Mouse (Mus musculus) megakaryocyte progenitor cell, adult 5-6 weeks (primary cell): ENCODE results near the gene Polr2m. TPM values are rescaled to one million over a fixed set of nuclear protein-coding genes. Genes with fewer than 3 reads are reported as not detected.
"Not testable (repeated sequence)": the region's sequence is repeated elsewhere in the genome, so short reads cannot be mapped to it uniquely, and the experiment has no call there.

Experiments
- ATAC-seq: replicated peaks from 2 replicates; pipeline ENCODE4 v1.8.0; 2016; ENCODE audit warnings: mild to moderate bottlenecking, moderate TSS enrichment, inconsistent platforms; ENCODE audit not compliant: poor library complexity
- total RNA-seq, 2 experiments: library from RNA; stranded (forward) in 1 of 2; stranded (reverse) in 1 of 2; fragments of 157-497, 149-512 nt in 1 of 2; fragments of 200-1000 nt in 1 of 2; gene quantifications; 2 replicates each; pipeline versions ENCODE4 v1.2.3 to v1.2.4; 2015 to 2017

Polr2m gene
- 92.6 and 99.8 TPM in 2 replicates for total RNA-seq (2015)
- 131 and 144 TPM in 2 replicates for total RNA-seq (2017)

DNA sequence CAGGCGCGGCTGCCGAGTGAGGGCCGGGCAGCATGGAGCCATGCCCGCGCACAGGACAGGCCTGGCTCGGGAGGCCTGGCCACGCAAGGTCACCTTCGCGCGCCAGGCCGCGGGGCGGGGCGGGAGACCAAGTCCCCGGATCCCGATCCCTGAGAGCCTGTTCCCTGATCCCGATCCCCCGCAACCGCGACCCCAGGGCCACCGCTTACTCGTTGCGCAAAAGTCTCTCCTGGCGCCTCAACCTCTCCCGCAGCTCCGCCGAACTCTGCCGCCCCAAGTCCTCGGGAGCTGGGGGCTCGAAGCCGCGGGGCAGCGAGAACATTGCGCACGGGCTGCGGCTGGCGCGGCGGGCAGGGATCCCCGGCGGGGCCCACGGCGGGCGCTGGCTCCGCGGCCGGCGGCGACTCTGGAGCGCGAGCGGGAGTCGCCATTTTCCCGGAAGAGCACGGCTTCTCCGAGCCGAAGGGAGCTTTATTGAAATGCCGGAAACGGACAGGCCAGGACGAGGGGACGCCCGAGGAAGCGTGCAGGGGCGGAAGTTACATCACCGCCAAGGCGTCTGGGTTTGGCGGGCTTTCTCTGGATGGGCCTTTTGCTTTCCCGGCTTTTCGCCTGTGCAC, at the start of gene Polr2m:
Gene Polr2m (minus strand): TSS at position 461 of the 620 bp plus-strand sequence.
- peak; percentile 99 for ATAC-seq

DNA sequence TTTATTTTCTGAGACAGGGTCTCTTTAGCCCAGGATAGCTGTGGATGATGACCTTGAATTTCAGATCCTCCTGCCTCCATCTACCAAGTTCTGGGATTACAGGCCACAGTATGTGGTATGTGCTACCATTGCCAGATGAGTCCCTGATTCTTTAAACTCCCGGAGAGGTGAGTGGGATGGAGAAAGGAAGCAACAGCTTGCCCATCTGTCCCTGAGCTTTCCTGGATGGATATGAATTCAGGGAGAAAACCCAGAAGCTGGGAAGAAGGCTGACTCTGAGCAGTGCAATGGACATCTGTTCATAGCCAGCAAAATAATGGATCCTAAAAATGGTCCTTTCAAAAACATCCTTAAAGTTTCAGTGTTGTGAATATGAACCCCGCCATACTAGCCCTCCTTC, 49.3 kb upstream of the Polr2m start:
- no peak for ATAC-seq

DNA sequence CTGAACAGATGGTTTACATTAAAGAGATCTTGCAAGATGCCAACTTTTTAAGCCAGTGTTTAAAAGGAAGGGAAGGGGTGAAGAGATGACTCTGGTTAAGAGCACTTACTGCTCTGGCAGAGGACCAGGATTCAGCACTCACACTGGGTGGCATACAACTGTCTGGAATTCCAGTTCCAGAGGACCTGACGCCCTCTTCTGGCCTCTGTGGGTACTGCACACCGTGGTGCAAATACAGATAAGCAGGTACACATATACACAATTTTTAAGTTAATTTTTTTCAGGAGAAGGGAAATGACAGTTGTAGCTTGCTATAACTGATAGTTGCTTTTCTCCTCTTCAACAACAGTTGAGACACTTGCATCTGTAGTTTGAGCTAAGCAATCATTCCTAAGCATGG, 44.2 kb upstream of the Polr2m start:
- ATAC-seq = no peak

DNA sequence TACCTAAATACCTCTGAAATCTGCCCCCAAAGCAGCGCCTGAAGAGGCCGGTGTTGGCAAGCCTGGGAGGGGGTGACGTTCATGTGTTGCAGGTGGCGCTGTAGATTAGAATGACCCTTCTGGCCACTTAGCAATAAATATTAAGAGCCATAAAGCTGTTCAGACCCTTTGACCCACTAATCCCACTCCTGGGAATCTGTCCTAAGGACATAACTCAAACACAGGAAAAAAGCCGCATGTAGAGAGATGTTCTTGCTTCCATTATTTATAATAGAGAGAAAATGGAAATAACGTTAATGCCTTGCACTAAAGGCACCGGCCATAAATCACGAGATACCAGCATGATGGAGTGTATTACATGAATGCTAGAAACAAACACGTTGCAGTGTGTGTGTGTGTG, 41.7 kb upstream of the Polr2m start:
- no peak for ATAC-seq

DNA sequence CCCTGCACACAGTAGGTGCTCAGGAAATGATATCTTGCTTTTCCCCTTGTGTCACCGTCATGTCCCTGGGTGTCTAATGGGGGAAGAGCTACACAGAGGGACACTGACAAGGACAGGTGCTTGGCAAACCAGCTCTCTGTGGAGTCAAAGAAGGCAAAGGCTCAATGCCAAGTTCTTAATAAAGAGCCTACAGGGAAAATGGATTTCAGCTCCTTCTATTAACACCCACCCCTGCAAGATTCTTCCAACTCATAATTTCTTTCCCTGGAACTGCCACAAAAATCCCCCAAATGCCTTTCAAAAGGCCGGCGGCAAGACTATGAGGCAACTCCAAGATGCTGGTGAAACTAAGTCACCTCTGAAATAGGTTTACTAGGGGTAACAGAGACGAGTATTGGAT, 38.2 kb upstream of the Polr2m start:
- no peak for ATAC-seq

DNA sequence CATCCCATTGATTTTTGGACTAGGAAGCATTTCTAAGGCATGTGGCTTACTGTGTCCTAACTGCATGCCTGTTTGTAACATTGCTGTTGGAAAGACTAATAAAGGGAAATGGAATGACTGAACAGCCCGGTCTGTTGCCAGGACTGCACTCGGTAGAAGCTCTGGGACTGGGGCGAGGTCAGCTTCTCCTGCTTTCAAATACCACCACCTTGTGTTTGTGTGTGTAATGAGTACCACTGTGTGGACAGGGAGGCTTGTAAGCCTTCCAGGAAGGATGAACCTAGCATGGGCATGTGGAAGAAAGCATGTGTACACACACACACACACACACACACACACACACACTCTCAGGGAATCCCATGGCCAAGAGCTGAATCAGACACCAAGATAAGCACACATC, 34.1 kb upstream of the Polr2m start:
- ATAC-seq = no peak

DNA sequence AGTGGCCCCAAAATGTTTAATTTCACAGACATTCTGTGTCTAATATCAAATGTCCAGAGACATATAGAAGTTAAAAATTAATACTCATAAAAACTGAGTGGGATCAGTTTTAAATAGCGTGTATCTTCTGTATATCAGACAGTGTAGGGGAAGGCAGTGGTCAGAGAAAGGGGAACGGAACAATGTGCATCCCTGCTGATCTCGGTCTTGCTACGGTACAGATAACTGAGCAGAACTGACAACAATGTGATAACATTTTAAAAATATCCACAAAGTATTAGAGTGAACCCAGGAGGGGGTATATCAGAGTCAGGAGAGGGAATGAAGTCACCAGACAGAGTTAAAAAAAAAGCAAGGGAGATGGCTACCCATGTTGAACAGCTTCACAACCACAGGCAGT, 31.8 kb upstream of the Polr2m start:
- ATAC-seq = no peak

DNA sequence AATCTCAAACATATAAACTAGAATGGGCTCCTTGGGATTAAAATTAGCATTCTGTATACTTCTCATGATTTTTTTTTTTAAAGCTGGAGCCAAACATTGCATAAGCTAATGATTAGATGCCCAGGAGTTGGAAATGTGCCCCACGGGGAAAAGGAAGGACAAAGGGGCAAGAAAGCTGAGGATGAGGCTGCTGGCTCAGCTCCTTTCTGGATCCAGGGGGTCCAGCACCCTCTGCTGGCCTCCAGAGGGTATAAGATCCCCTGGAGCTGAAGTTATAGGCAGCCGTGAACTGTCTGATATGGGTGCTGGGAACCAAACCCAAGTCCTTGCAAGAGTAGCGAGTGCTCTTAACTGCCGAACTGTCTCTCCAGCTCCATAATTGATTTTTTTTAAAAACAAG, 30.1 kb upstream of the Polr2m start:
- ATAC-seq = no peak

DNA sequence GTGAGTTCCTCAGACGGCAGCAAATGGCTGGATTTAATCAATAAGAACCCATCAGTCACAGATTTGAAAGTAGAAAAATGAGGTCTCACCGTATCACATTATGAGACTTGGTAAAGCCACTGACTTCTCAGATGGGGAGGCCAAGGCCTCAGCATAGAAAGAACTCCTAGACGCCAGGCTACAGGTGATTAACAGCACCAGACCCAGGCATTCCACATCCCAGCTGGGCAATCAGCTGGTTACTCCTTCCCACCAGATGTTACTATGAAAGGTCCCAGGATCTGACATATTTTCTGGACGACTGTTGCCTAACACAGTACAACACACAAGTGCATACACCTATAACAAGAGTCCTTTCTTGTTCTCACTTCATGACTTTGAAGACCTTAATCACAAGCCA, 27.8 kb upstream of the Polr2m start:
- no peak for ATAC-seq

DNA sequence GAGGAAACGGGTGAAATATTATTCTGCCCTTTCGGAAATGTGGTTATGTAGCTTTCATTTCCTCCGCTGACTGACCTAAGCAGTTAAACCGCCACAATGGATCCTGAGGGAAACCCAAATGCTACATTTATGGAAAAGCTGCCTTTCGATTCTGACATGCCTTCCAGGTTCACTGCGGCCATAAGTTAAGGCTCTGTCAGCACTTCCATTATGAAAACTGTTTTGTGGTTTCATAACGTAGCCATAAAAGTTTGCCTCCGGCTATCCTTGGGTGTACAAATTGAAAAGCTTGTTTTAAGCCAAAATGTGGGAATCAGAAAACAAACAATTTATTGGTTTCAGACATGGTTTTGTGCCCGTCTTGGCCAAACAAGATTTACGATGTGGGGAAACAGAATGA, 27.2 kb upstream of the Polr2m start:
- ATAC-seq = no peak

DNA sequence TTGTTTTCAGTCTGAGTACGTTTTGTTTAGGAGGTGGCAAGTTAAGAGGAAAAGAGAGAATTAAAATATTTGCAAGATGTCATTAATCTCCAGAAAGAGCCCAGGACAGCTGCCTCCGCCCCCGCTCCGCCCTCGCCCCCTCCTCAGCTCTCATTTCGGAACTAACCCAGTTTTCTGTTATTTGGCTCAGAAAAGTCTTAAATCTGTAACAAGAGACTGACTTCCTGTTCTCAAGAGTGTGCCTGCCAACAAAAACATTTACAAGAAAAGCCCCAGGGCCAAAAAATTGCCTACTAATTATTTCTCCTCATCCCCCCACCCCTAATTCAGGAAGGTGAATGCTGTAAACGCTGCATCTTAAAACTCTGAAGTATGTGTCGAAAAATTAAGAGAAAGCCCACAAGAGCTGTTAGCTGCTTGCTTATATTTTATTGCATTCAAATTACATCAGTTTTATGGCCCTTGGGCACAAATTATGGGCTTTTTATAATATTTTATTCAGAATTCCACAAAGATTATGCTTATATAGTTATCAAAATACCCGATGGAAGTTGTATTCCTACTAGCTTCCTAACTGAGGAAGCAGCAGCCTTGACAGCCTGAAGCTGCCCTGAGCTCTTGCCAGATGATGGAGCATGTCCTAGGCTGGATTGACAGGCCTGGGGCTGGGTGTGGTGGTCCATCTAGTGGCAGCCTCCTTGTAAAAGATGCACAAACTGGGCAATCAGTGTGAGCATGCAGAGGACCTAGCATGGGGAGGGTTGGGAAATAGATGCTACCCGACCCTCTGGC, 12.9 kb upstream of the Polr2m start:
- no peak for ATAC-seq

DNA sequence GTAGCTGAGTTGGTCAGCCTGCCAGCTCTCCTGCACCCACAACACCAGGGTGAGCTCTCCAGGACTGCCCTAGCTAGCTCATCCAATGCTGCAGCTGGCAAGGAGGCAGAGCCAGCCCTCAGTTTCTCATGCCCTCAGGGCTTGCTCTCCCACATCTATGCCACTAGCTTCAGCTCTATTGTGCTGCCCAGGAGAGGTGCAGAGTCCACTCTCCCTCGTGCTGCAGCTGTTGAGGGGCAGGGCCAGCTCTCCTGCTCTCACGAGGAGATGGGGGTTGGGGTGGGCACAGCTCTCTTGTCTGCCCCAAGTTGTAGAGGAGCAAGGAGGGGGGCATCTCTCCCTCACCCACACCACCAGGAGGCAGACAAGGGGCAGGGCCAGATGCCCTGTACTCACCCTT, 10.9 kb upstream of the Polr2m start:
- no peak for ATAC-seq

DNA sequence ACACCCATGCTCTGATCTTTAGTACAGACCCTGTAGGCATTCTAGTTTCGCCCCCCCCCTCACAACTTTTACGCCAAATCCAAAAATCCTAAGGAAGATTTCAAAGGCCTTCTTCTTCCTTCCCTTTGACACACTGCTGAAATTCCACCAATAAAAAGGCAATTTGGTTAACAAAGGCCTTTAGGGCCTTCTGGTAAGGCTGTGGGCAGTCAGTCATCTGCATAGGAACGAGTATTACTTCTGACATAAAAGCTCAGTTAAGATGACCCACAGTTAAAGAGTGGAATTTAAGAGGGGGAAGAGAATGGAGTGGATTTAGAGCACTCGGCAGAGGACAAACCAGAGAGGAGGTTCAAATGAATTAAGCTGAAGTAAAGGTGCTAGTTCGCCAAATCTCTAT, 8.0 kb upstream of the Polr2m start:
- no peak for ATAC-seq

DNA sequence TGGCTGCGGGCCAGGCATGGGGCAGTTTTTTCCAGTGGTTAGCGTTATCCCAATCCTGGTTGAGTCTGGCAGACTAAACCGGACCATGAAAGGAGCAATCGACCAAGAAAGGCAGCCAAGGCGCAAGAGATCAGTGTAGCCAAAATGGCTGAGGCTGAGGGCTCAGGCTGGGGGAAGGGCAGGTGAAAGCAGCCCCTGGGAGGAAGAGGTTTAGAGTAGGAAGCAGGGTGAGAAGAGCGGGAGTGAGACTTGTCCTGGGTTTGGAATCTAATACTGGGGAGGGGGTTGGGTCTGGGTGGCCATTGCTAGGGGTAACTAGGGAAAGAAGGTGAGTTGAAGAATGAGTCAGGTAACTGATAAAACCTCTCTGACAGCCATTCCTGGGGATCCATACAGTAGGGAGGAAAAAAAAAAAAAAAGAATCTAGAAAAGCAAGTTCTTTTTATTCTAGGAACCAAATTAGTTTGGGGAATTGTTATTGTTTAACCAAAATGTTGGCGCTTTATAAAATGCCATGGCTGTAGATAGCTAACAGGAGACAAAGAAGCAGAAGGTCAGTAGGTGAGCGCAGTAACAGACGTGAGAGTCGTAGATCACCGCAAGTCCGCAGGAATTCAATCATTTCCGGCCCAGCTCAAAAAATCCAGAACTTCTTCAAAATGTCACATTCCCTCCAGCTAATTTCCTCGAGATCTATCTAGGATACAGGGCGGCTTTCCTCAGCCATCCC, 6.7 kb upstream of the Polr2m start:
- ATAC-seq = no peak

DNA sequence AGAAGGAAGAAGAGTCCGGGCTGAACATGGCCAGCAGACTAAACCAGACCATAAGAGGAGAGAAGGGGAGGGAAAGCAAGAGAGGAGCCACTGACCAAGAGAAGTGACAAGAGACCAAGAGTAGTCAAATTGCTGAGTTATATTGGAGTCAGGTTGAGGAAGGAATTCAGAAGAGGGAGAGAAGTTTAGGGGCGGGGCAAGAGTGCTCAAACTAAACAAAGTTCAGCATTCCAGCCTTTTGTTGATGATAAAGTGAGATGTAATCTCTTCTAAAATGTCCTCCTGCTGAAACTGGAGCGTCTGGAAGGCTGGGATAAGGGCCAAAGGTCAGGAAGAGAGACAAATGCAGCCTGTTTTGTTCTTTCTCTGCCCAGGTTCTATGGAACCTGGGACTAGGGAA, 4.3 kb upstream of the Polr2m start:
- no peak for ATAC-seq

DNA sequence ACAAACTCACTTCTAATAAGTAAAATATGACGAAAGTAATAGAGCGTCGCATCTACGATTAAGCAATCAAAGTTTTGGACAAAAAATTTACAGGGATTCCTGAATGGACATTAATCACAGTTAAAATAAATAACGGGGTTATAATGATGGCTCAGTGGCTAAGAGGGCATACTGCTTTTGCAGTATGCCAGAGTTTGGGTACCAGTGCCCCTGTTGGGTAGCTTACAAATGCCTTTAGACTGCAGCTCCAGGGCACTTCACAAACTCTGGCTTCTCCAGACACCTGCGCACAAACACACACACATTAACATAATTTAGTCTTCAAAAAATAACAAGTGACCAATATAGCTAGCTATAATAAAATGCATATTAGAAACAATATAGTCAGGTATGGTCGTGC, 392 bp upstream of the Polr2m start:
- ATAC-seq = no peak

DNA sequence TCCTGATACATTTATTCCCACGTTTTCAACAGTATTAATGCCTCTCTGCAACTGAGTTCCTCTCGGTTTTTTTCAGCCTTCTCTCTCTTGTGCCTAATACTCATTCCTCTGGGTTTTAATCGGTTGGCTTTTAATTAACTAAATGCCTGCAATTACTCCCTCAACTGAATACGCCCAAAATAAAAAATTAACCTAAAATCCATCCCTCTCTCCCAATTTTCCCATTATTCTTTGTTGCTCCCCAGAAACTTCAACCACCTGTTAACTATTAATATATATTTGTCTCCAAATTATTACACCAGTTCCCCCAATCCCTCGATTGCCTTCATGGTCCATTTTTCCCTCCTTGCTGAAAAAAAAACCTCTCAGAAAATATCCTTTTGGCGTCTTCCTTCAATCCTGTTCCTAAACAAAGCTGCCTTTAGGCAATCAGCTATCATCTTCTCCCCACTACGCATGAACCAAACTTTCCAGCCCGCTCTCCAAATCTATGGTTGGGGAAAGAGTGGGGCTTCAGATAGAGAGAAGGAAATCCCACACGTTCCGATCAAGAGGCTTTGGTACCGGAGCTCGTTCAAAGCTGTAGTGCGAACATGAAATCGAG, 762 bp downstream of the Polr2m start:
- ATAC-seq = no peak

DNA sequence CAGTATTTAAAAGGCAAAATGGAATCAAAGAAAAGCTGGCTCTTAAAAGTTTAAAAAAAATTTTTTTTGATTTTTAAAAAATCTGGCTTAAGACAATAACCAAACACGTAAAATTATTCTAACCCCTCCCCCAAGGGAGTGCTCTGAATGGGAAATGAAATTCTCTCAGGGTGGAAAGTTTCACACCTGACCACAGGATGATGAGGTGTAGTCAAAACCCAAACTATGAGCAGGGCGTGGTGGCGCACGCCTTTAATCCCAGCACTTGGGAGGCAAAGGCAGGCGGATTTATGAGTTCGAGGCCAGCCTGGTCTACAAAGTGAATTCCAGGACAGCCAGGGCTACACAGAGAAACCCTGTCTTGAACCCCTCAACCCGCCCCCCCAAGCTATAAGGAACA, 1.9 kb downstream of the Polr2m start:
- not testable (repeated sequence) for ATAC-seq

DNA sequence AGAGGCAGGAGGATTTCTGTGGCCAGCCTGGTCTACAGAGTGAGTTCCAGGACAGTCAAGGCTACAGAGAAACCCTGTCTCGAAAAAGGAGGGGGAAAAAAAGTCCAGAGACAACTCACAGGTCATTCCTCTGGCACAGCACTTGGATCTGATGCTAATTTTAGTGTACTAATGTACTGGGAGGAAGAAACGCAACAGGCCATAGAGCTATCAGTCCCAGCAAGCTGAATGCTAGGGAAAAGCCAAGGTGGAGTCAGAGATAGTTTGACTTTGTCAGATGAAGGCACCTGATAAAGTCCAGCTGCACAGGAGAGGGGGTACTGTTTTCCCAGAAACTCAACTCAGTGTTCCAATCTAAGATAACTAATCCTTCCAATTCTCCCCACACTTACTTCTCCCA, 5.4 kb downstream of the Polr2m start:
- ATAC-seq = no peak

DNA sequence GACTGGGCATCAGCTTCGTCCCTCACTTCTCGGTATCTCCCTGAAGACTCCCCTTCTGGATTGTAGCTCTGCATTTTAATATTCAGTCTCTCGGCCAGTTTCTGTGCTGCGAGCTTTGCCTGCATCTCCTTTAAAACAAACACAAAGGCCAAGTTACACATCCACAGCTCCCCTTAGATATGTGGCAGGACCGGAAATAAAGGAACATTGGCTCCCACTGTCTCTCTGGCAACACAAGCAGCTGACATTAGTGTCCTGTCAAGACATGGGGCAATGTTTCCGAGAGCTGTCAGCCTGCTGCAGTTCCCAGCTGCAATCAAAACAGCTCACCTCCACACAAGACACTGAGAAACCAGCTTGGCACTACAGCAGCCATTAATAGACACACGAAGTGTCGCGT, 6.3 kb downstream of the Polr2m start:
- ATAC-seq = no peak

DNA sequence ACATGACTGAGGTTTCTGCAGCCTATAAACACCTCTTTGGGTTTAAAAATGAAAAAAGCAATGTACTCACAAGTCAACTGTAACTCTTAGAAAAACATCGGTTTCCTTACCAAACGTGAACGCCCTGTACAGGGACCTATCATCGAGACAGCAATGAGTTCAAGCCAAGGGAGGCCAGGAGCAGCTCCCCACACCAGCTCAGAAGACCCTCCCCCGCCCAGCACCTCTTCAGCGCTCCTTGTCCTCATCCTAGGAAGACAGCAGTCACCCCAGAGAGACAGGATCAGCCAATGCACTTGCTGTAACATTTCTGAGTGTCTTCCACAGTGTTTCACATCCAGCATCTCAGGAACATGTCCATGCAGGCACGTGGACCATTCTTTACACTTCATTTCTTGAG, 7.1 kb downstream of the Polr2m start:
- ATAC-seq = no peak

DNA sequence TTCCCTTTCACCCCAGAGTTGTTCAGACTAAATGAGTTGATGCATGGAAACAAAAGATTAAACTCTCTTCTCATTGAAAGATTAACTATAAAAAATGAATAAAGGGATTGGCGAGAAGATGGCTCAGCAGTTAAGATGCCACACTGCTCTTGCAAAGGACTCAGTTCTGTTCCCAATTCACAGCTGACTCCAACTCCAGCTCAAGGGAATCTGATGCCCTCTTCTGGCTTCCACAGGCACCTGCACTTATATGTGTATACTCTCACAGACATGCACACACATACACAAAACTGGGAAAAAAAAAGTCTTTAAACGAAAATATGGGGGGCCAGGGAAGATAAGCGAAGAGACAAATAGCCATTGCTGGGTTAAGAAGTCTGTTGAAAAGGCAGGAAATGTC, 9.1 kb downstream of the Polr2m start:
- no peak for ATAC-seq
